Mouse (Mus musculus) embryonic fibroblast, embryonic 13.5 days (primary cell): ENCODE measurements around the gene Poldip3.

Experiments
- CTCF ChIP-seq: IDR thresholded peaks from 2 replicates; pipeline ENCODE4 v1.5.1; 2011; ENCODE audit warnings: mild to moderate bottlenecking, control low read depth, low read length, moderate library complexity, borderline replicate concordance; ENCODE audit not compliant: insufficient read depth
- POLR2A ChIP-seq: IDR thresholded peaks from 2 replicates; pipeline ENCODE4 v1.6.1; 2011; ENCODE audit warnings: low read depth, mild to moderate bottlenecking, control low read depth, low read length, moderate library complexity

DNA sequence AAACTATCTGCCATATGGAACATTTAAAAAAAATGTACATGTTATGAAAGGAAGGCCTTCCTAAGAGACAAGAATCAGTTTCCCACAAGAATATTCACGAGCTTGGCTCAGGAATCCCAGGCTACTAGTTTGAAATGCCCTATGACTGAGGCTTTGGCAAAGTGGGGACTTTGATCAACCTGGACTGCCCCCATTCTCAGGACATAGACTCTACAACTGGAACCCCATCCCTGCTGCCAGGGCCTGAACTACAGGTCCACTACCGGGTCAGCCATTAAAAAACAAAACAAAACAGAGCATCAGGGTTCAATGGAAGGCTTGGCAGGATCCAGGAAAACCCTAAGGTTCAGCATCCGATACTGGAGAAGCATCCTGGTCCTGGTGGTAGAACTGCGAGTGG, 1.5 kb upstream of the Poldip3 start:
- no peak for TF ChIP-seq POLR2A
- TF ChIP-seq CTCF, result no peak
